Mouse (Mus musculus) embryonic facial prominence, embryonic 15.5 days (tissue): ENCODE results near the gene Vgf. TPM values are rescaled to one million over a fixed set of nuclear protein-coding genes. Genes with fewer than 3 reads are reported as not detected.

Source experiments
- ATAC-seq: fragments of 200-750 bp; cut with Nextera tagmentation; 2 replicates; pipeline ENCODE4 v1.8.0; 2017; ENCODE audit warnings: low read depth, moderate TSS enrichment; ENCODE audit not compliant: insufficient number of reproducible peaks, low FRiP score, low TSS enrichment
- H3K27ac ChIP-seq: fragments of 300-500 bp; sonication (generic); replicated peaks from 2 replicates; pipeline ENCODE4 v1.5.1; 2015; ENCODE audit warnings: mild to moderate bottlenecking, inconsistent platforms
- H3K27me3 ChIP-seq: fragments of 300-500 bp; sonication (generic); 2 replicates; pipeline ENCODE4 v1.6.1; 2015; ENCODE audit warnings: inconsistent platforms
- H3K36me3 ChIP-seq: fragments of 300-500 bp; sonication (generic); 2 replicates; pipeline ENCODE4 v1.6.1; 2015; ENCODE audit warnings: mild to moderate bottlenecking, inconsistent platforms
- H3K4me1 ChIP-seq: fragments of 300-500 bp; sonication (generic); 2 replicates; pipeline ENCODE4 v1.6.1; 2015; ENCODE audit warnings: inconsistent platforms
- H3K4me2 ChIP-seq: fragments of 300-500 bp; sonication (generic); replicated peaks from 2 replicates; pipeline ENCODE4 v1.6.1; 2015; ENCODE audit warnings: mild to moderate bottlenecking, inconsistent platforms
- H3K4me3 ChIP-seq: fragments of 300-500 bp; sonication (generic); replicated peaks from 2 replicates; pipeline ENCODE4 v1.5.1; 2015; ENCODE audit warnings: mild to moderate bottlenecking, inconsistent platforms
- H3K9ac ChIP-seq: fragments of 300-500 bp; sonication (generic); 2 replicates; pipeline ENCODE4 v1.6.1; 2015; ENCODE audit warnings: inconsistent platforms
- H3K9me3 ChIP-seq: fragments of 300-500 bp; sonication (generic); replicated peaks from 2 replicates; pipeline ENCODE4 v1.6.1; 2016; ENCODE audit warnings: inconsistent platforms
- WGBS: fragments of 180-500 bp; shearing (Covaris S2); methylation state at CpG from one replicate; pipeline ENCODE4 v1.1.7; 2015; 5-methylcytosine and 5-hydroxymethylcytosine counted together
- microRNA counts: library from miRNA; unstranded; fragments of <30 nt; microRNA quantifications from one replicate; lab custom pipeline; 2016
- microRNA-seq: library from miRNA; unstranded; fragments of <30 nt; microRNA quantifications from one replicate; pipeline ENCODE4, GENCODE M21; 2016; ENCODE audit warnings: borderline number of aligned reads
- polyA plus RNA-seq: library from polyadenylated mRNA; unstranded; fragments of >200 nt; fragmentation: Nextera tagmentation; extraction: Ambion mirVana; gene quantifications from 2 replicates; pipeline ENCODE4 v1.2.1, GENCODE M21; 2015

Vgf gene
- polyA plus RNA-seq, 1 experiment from 2014 or later, result 0.08 TPM

DNA sequence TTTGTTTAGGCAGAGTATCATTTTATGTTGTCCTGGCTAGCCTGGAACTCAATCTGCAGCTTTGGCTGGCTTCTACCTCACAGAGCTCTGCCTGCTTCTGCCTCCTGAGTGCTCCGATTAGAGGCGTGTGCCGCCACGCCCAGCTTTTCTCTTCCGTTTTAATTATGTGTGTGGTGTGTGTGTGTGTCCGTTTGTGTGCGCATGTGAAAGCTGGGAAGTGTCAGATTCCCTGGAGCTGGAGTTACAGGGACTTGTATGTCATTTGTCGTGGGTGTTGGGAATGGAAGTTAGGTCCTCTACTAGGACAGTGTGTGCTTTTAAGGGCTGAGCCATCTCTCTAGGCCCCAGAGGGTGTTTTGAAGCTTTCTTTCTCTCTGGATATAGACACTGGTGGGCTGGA is 46.9 kb downstream of the Vgf start:
- Histone ChIP-seq H3K9ac (no peak overlapping the region), H3K4me2 (no peak overlapping the region), H3K27ac (peak overlapping the region; percentile 88; the same call in 1 of the 2 replicates), H3K27me3 (no peaks in the 10 kb centered on the region), H3K4me1 (peaks cover 26% of the 10 kb centered on the region), H3K36me3 (no peaks in the 10 kb centered on the region), H3K4me3 (no peak overlapping the region), H3K9me3 (no peaks in the 10 kb centered on the region)
- 90% methylated on average over 8 of the region's 8 CpGs for WGBS
- ATAC-seq, result no peak

DNA sequence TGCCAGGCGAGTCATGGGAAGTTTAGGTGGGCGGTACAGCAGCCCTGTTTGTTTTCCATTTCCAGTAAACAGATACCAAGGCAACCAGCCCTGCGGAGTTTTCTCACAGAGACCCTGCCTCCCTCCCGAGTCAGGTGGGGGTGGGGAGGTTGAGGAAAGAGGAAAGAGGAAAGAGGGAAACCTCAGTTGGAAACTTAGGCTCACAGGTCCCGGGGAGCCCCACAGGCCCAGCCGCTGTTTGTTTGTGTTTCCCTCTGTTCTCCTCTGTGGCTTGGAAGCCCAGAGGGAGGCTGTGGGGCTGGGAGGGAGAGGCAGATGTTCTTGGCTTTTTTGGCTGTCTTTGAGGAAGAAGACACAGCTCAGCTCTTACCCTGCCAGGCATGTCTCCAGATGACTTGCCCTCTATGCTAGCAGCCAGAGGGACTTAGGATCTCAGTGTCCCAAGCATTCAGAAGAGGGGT is 48.0 kb downstream of the Vgf start:
- H3K4me1 ChIP-seq, result peaks cover 33% of the 10 kb centered on the region
- no peak for ATAC-seq
- no peak overlapping the region for H3K4me2 ChIP-seq
- WGBS, result 22% methylated on average over 6 of the region's 6 CpGs
- H3K9ac ChIP-seq, result no peak overlapping the region
- no peaks in the 10 kb centered on the region for H3K9me3 ChIP-seq
- H3K27me3 ChIP-seq, result no peaks in the 10 kb centered on the region
- peak overlapping the region; percentile 31; the same call in 1 of the 2 replicates for H3K27ac ChIP-seq
- H3K36me3 ChIP-seq, result no peaks in the 10 kb centered on the region
- no peak overlapping the region for H3K4me3 ChIP-seq

DNA sequence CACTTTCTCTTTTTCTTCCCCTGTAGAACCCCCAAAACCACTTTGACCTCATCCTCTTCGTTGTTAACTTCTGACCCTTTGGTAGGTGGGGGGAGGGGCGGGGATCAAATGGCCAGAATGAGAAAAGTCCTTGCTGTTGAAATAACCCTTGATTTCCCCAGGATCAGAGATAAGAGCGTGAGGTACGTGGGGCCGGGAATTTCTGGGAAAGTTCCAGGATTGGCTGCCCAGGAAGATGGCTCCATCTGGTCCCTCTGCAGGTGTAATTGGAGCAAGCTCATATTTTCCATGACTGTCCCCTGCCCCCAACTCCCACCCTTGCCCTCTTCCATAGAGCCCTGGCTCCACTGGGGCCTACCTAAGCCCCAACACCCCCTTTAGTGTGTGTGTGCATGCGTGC is 49.5 kb downstream of the Vgf start:
- Histone ChIP-seq H3K4me1 (peaks cover 33% of the 10 kb centered on the region), H3K36me3 (no peaks in the 10 kb centered on the region), H3K4me2 (no peak overlapping the region), H3K4me3 (no peak overlapping the region), H3K27me3 (no peaks in the 10 kb centered on the region), H3K27ac (0 out of 2 replicates have a peak overlapping the region, but pooled peaks have one; percentile 51), H3K9me3 (no peaks in the 10 kb centered on the region), H3K9ac (no peak overlapping the region)
- ATAC-seq, result no peak
- WGBS, result 75% methylated on average over 6 of the region's 6 CpGs

DNA sequence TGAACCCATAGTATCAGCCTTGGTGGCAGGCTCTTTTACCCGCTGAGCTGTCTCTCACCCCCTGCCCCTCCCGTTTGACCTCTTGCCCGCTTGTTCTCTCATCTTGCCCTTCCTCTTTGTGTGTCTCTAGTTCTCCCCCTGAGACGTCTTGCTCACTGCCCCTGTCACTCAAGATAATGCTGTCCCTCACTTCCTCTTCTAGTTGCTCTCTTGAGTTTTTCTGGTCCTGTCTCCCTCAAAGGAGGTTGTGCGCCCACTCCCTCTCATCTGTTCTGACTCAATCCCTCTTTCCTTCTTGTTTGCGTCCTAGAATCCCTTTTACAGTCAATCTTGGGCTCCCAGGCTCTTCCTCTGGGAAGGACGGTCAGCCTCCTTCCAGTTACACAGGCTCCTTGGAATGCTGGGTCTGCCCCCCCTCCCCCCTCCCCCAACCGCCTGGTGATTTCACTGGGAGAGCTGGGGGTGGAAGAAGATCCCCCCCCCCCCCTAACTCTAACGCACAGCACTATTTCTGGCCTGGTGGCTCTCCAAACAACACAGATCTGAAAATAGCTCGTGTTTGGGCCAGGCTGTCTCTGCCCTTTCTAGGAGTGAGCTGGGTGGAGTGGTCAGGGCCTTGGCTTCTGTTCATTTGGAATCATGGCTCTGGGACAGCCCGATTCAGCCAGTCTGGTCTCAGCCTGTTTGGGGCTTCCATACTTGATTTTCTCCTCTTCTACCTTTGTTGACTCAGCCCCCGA is 50.2 kb downstream of the Vgf start:
- H3K36me3 ChIP-seq, result no peaks in the 10 kb centered on the region
- no peak overlapping the region for H3K9ac ChIP-seq
- WGBS, result 36% methylated on average over 12 of the region's 12 CpGs
- H3K4me2 ChIP-seq, result no peak overlapping the region
- peak overlapping the region; percentile 51 for H3K27ac ChIP-seq
- peaks cover 33% of the 10 kb centered on the region for H3K4me1 ChIP-seq
- H3K9me3 ChIP-seq, result no peaks in the 10 kb centered on the region
- H3K4me3 ChIP-seq, result no peak overlapping the region
- no peak for ATAC-seq
- H3K27me3 ChIP-seq, result no peaks in the 10 kb centered on the region

DNA sequence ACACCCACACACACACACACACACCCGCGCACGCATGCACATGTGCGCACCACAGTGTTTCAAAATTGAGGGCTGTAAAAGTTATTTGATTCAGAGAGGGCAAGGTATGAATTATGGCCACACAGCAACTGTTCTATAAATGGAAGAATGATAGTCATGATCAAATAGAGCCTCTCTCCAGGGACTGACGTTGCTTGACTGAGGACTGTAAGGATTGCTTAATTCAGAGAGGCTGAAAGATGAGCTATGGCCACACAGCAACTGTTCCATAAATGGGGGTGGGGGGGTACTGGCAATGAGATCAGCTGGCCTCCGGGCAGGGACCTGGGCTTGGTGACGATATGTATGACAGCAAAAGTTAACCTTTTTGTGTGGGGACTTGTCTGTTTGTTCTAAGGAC is 51.0 kb downstream of the Vgf start:
- WGBS, result 81% methylated on average over 7 of the region's 7 CpGs
- ATAC-seq, result no peak

DNA sequence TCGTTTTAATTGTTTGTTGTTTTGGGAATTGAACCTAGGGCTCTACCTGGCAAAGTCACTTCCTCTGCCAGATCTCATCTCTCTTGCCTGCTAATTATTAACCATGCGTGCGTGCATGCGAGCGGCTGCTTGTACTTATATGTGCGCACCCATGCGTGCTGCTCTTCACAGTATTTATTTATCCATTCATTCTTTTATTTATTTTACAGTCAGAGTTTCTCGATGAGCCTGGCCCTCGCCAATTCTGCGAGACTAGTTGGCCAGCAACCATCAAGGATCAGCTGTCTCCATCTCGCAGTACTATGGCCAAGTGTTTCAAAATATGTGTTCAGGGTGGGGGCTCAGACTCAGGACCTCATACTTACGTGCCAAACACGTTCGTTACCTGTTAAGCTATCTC is 51.8 kb downstream of the Vgf start:
- no peak overlapping the region for H3K4me3 ChIP-seq
- H3K4me1 ChIP-seq, result peaks cover 17% of the 10 kb centered on the region
- no peaks in the 10 kb centered on the region for H3K9me3 ChIP-seq
- H3K4me2 ChIP-seq, result no peak overlapping the region
- H3K36me3 ChIP-seq, result no peaks in the 10 kb centered on the region
- no peaks in the 10 kb centered on the region for H3K27me3 ChIP-seq
- no peak overlapping the region for H3K27ac ChIP-seq
- no peak overlapping the region for H3K9ac ChIP-seq
- ATAC-seq, result no peak
- 77% methylated on average over 14 of the region's 14 CpGs for WGBS

More for the DNA sequence above, 51.0 kb downstream of the Vgf start:
- Histone ChIP-seq H3K4me3 (no peak overlapping the region), H3K4me1 (peaks cover 25% of the 10 kb centered on the region), H3K9me3 (no peaks in the 10 kb centered on the region), H3K9ac (no peak overlapping the region), H3K27ac (no peak overlapping the region), H3K36me3 (no peaks in the 10 kb centered on the region), H3K4me2 (no peak overlapping the region), H3K27me3 (no peaks in the 10 kb centered on the region)

DNA sequence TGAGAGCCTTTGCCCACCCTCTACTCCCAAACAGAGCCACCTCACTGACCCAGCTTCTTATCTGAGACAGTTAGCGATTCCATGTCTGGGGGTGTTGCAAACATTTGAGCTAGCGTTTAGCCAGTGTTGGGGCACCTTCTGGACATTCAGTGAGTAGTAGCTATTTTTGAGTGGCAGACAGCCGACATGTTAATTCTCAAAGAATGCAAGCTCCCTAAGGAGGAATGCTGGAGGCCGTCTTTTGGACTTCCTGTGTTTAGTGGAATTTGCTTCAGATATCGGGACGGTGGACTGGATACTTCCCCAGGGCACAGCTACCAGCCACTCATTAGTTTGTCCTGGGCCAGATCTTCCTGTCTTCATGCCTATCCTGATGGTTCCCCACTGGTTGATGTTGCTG is 52.4 kb downstream of the Vgf start:
- Histone ChIP-seq H3K4me1 (peaks cover 17% of the 10 kb centered on the region), H3K36me3 (no peaks in the 10 kb centered on the region), H3K27ac (no peak overlapping the region), H3K9ac (no peak overlapping the region), H3K27me3 (no peaks in the 10 kb centered on the region), H3K4me2 (no peak overlapping the region), H3K4me3 (no peak overlapping the region), H3K9me3 (no peaks in the 10 kb centered on the region)
- 27% methylated on average over 6 of the region's 6 CpGs for WGBS
- ATAC-seq, result no peak

DNA sequence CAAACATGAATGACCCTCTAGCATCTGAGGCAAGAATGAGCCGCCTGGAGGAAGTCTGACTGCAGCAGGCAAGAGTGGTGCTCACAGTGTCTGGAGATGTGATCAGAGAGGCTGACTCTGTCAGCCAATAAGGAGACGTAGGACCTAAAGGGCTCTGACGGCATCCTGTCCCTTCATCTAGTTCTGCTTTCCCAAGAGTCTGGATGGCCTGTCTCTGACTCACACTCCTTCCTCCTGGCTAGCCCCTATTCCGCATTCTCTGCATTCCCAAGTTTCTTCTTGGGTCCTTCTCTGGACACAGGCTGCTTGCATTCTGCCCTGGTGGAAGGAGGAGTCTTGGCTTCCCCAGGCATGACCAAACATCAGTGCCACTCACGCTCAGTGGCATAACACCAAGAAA is 53.7 kb downstream of the Vgf start:
- no peak for ATAC-seq
- no peak overlapping the region for H3K4me2 ChIP-seq
- H3K9me3 ChIP-seq, result no peaks in the 10 kb centered on the region
- H3K9ac ChIP-seq, result no peak overlapping the region
- H3K4me3 ChIP-seq, result no peak overlapping the region
- peaks cover 11% of the 10 kb centered on the region for H3K4me1 ChIP-seq
- WGBS, result 47% methylated on average over 5 of the region's 5 CpGs
- H3K27ac ChIP-seq, result no peak overlapping the region
- no peaks in the 10 kb centered on the region for H3K36me3 ChIP-seq
- H3K27me3 ChIP-seq, result no peaks in the 10 kb centered on the region

MicroRNAs within 50 kb of the gene (microRNA counts, 519-probe panel; counts per million panel counts)
- microRNA mmu-miR-702 (lab: Ali Mortazavi, UCI), result not detected

Small RNAs within 50 kb of the gene (microRNA-seq; reads per million reads assigned to microRNA genes)
- 16.6 reads per million, percentile 34 among the genes with 10 or more reads in this experiment for gene Mir702

Other genes starting within 250 kb of the Vgf start
- gene Col26a1, start 143.2 kb upstream of the Vgf start, polyA plus RNA-seq, result 247 and 258 TPM in 2 replicates
- 76.5 and 104 TPM in 2 replicates for gene Ift22, start 118.2 kb upstream of the Vgf start, polyA plus RNA-seq
- 246 and 256 TPM in 2 replicates for gene Fis1, start 73.1 kb upstream of the Vgf start, polyA plus RNA-seq
- gene Cldn15, start 59.8 kb upstream of the Vgf start, polyA plus RNA-seq, result 0.11 and 0.14 TPM in 2 replicates
- 55.5 and 60.6 TPM in 2 replicates for gene Plod3, start 39.4 kb upstream of the Vgf start, polyA plus RNA-seq
- 111 and 120 TPM in 2 replicates for gene Znhit1, start 38.4 kb upstream of the Vgf start, polyA plus RNA-seq
- gene Ap1s1, start 19.7 kb downstream of the Vgf start, polyA plus RNA-seq, result 165 and 166 TPM in 2 replicates
- 0.38 and 0.51 TPM in 2 replicates for gene Serpine1, start 45.9 kb downstream of the Vgf start, polyA plus RNA-seq
- 7.8 and 8.5 TPM in 2 replicates for gene Trim56, start 89.8 kb downstream of the Vgf start, polyA plus RNA-seq
- gene Muc3, start 122.9 kb downstream of the Vgf start, polyA plus RNA-seq, result 0.09 TPM in 1 of 2 replicates, not detected in the other
- 0.17 and 0.28 TPM in 2 replicates for gene Muc3a, start 186.0 kb downstream of the Vgf start, polyA plus RNA-seq